Mouse (Mus musculus) mouse embryonic stem cell (cell line): Measurements from ENCODE around the gene Kif27.
"Not testable (repeated sequence)": the region's sequence is repeated elsewhere in the genome, so short reads cannot be mapped to it uniquely, and the experiment has no call there.

Experiments
- in situ Hi-C, 2 experiments: fragments of 300-500 bp; cut with MboI; formaldehyde crosslinking; loops; 1 replicate in 1 of 2; 3 replicates in 1 of 2; pipeline ENCODE4 v1.14.3; 2019 to 2020; ENCODE audit warnings: low sequenced_read_pairs in 2 of 2, low pct_unique_long_range_greater_than_20kb in 1 of 2, mixed read lengths in 1 of 2; ENCODE audit not compliant: unreplicated experiment in 1 of 2

The Kif27 gene

GRCm38 (mm10) chr13:58358629-58359303 is at the start of gene Kif27:
TSS of gene Kif27 (minus strand) at chr13:58359122.
- in situ Hi-C loops = loop anchor here in 1 of 2 experiments (10.0 kb wide), 1 partner anchor 194 kb away; no protein-coding TSS in a partner anchor

- in situ Hi-C loops = not testable (repeated sequence)
Measured at GRCm38 (mm10) chr13:58403243-58403642, 44.3 kb upstream of the Kif27 start, which contains the start of gene Hnrnpk. TSS of gene Hnrnpk (minus strand) at chr13:58403343.

GRCm38 (mm10) chr13:58402744-58403110 is 43.8 kb upstream of the Kif27 start:
- in situ Hi-C loops = no loop called here

- in situ Hi-C loops = no loop called here
Measured at GRCm38 (mm10) chr13:58402003-58402743, 43.3 kb upstream of the Kif27 start, which contains the start of gene Rmi1. TSS of gene Rmi1 (plus strand) at chr13:58402248.

- in situ Hi-C loops = no loop called here
Measured at GRCm38 (mm10) chr13:58401135-58402002, 42.4 kb upstream of the Kif27 start.

DNA sequence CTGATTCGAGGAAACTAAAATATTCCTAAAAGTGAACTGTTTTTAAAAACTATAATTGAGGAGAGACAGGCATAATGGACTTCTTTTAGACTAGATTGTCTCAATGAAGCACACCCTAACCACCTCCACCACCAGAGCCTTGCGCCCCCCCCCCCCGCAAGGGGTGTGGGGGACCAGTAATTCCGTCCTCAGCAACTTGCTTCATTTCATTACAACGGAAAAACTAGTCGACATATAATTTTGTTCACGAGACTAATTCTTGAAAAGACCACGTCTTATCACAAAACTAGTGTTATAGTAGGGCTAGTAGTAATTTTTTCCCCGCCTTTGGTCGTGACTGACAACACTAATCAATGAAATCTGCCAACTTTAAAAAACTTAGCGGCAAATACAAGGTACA is 41.7 kb upstream of the Kif27 start:
- in situ Hi-C loops = no loop called here

GRCm38 (mm10) chr13:58397651-58398050 is 38.7 kb upstream of the Kif27 start:
- in situ Hi-C loops = no loop called here

- in situ Hi-C loops = not testable (repeated sequence)
Measured at GRCm38 (mm10) chr13:58394392-58394791, 35.5 kb upstream of the Kif27 start.

GRCm38 (mm10) chr13:58389324-58389951 is 30.5 kb upstream of the Kif27 start:
- in situ Hi-C loops = loop anchor here in 1 of 2 experiments (10.0 kb wide), 1 partner anchor 95 kb away; no protein-coding TSS in a partner anchor

- in situ Hi-C loops = loop anchor here in 1 of 2 experiments (10.0 kb wide), 1 partner anchor 94 kb away; no protein-coding TSS in a partner anchor
Measured at GRCm38 (mm10) chr13:58388379-58388778, 29.5 kb upstream of the Kif27 start.

- in situ Hi-C loops = loop anchor here in 1 of 2 experiments (10.0 kb wide), 1 partner anchor 93 kb away; no protein-coding TSS in a partner anchor
Measured at GRCm38 (mm10) chr13:58387948-58388347, 29.0 kb upstream of the Kif27 start.

- in situ Hi-C loops = loop anchor here in 1 of 2 experiments (10.0 kb wide), 1 partner anchor 91 kb away; no protein-coding TSS in a partner anchor
Measured at GRCm38 (mm10) chr13:58385547-58385920, 26.6 kb upstream of the Kif27 start.

GRCm38 (mm10) chr13:58384779-58385546 is 26.0 kb upstream of the Kif27 start, which contains the start of gene 2210016F16Rik:
TSS of gene 2210016F16Rik (minus strand) at chr13:58385225.
- in situ Hi-C loops = loop anchor here in 1 of 2 experiments (10.0 kb wide), 1 partner anchor 90 kb away; no protein-coding TSS in a partner anchor

- in situ Hi-C loops = loop anchor here in 1 of 2 experiments (10.0 kb wide), 1 partner anchor 90 kb away; no protein-coding TSS in a partner anchor
Measured at GRCm38 (mm10) chr13:58384371-58384770, 25.4 kb upstream of the Kif27 start.

DNA sequence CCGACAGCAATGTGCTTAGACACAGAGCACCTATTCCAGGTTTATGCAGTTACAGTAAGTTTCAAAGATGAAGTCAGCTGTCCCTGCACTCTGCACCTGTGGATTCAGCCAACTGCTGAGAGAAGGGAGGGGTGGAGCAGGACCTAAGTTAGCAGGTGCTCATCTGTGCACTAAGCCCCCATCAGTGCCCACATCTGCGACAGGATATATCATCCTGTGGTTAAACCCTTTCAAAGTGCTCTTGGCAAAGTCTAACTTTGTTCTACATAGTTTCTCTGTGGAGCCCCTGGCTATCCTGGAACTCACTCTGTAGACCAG is 14.2 kb upstream of the Kif27 start:
- in situ Hi-C loops = no loop called here

GRCm38 (mm10) chr13:58372278-58373152 is 13.6 kb upstream of the Kif27 start:
- in situ Hi-C loops = no loop called here
